9 mouse cellular contexts compared by ENCODE assay signal in the genomic region with DNA sequence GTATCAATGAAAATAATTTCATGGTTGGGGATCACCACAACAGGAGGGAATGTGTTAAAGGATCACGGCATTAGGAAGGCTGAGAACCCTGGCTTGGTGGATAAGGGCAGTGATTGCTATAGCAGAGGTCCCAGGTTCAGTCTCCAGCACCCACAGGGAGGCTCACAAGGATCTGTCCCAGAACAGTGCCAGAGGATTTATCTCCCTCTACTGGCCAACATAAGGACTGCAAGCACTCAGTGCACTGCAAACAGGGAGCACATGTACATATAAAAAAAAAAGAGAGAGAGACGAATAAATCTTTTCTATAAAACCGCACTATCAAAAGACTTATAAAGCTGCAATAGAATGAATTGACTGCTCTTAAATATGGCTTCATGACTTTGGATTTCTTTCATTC. TPM values are rescaled to one million over a fixed set of nuclear protein-coding genes. Genes with fewer than 3 reads are reported as not detected.
DNase-seq lines count a peak whose midpoint lies in the region; ATAC-seq and TF ChIP-seq lines count a peak whose summit lies in the region.
"Had no signal": no experiment of that assay in that cellular context is flagged by ENCODE, and none has a peak within 500 bp of the region (broad histone marks: within the 10 kb centered on the region; RNA-seq: fewer than 3 reads in every experiment).

No protein-coding gene starts in this region.

- no peaks in the 10 kb centered on the region for H3K27me3 ChIP-seq in kidney, adult 2 months (replicated peaks; ENCODE audit: control insufficient read depth, insufficient read depth, low read length)
- H3K27me3 ChIP-seq in kidney, embryonic 16.5 days (ENCODE audit: insufficient read depth, low read length): no peaks in the 10 kb centered on the region
- no peaks in the 10 kb centered on the region for H3K27me3 ChIP-seq in forebrain, embryonic 16.5 days (replicated peaks; ENCODE audit: control insufficient read depth, insufficient read depth, low read length)

- peak; percentile 35 for DNase-seq in kidney, adult 2 months
- DNase-seq in thymus, postnatal 14 days: peak; percentile 5
- DNase-seq in thymus, postnatal 25 days: no peak
- no peak for DNase-seq in yolk sac, embryonic 10.5 days (ENCODE audit: low spot score)
- DNase-seq: heart, postnatal 10 days had no signal

- no peak for ATAC-seq in kidney, embryonic 16.5 days (ENCODE audit: low FRiP score, low TSS enrichment)
- ATAC-seq in common myeloid progenitor, adult 5-6 weeks (replicated peaks; ENCODE audit: low read depth, poor library complexity, severe bottlenecking): peak; percentile 63; the same call in 1 of the 2 replicates
- no peak for ATAC-seq in forebrain, embryonic 16.5 days

- no peaks in the 10 kb centered on the region for H3K9me3 ChIP-seq in kidney, embryonic 16.5 days (ENCODE audit: low read length)
- no peaks in the 10 kb centered on the region for H3K9me3 ChIP-seq in forebrain, embryonic 16.5 days (ENCODE audit: control insufficient read depth, low read length)

- no peak for TF ChIP-seq POLR2A in kidney, adult 2 months (IDR thresholded peaks at IDR 0.05; ENCODE audit: low read depth, low read length)

- no peaks in the 10 kb centered on the region for H3K4me1 ChIP-seq in kidney, adult 2 months (ENCODE audit: control insufficient read depth, insufficient read depth, low read length)
- no peaks in the 10 kb centered on the region for H3K4me1 ChIP-seq in kidney, embryonic 16.5 days (ENCODE audit: insufficient read depth, low read length)
- no peaks in the 10 kb centered on the region; the same call in 1 of the 2 replicates for H3K4me1 ChIP-seq in forebrain, embryonic 16.5 days (replicated peaks; ENCODE audit: control insufficient read depth, insufficient read depth, low read length)

- no peak overlapping the region for H3K4me3 ChIP-seq in kidney, adult 2 months (ENCODE audit: insufficient read depth, low read depth, low read length)
- H3K4me3 ChIP-seq in kidney, embryonic 16.5 days (ENCODE audit: low read length): no peak overlapping the region
- no peak overlapping the region for H3K4me3 ChIP-seq in forebrain, embryonic 16.5 days (replicated peaks; ENCODE audit: low read length)

- no peak overlapping the region for H3K27ac ChIP-seq in kidney, adult 2 months (ENCODE audit: insufficient read depth, low read depth, low read length)
- H3K27ac ChIP-seq in kidney, embryonic 16.5 days (ENCODE audit: low read length): no peak overlapping the region
- no peak overlapping the region for H3K27ac ChIP-seq in forebrain, embryonic 16.5 days (ENCODE audit: low read length)
- H3K27ac ChIP-seq: macrophage had no signal

- TF ChIP-seq CTCF in kidney, adult 2 months (conservative IDR thresholded peaks at IDR 0.05; ENCODE audit: insufficient read depth, insufficient read length, low read depth, low read length): peak; percentile 33

- no peaks in the 10 kb centered on the region for H3K36me3 ChIP-seq in kidney, adult 2 months (ENCODE audit: control insufficient read depth, insufficient read depth, low read length)
- H3K36me3 ChIP-seq in kidney, embryonic 16.5 days (ENCODE audit: insufficient read depth, low read length): no peaks in the 10 kb centered on the region
- no peaks in the 10 kb centered on the region for H3K36me3 ChIP-seq in forebrain, embryonic 16.5 days (ENCODE audit: control insufficient read depth, insufficient read depth)

- no peak overlapping the region for H3K4me2 ChIP-seq in kidney, embryonic 16.5 days (replicated peaks; ENCODE audit: low read depth, low read length)
- H3K4me2 ChIP-seq in forebrain, embryonic 16.5 days (ENCODE audit: low read length): no peak overlapping the region

- H3K9ac ChIP-seq in kidney, embryonic 16.5 days (replicated peaks; ENCODE audit: low read length): no peak overlapping the region
- H3K9ac ChIP-seq in forebrain, embryonic 16.5 days (replicated peaks; ENCODE audit: low read depth, low read length): no peak overlapping the region

- WGBS in kidney, adult 2 months: 81% methylated on average over 3 of the region's 3 CpGs
- 89% methylated on average over 3 of the region's 3 CpGs for WGBS in kidney, embryonic 16.5 days
- WGBS in forebrain, embryonic 16.5 days: 86% methylated on average over 3 of the region's 3 CpGs

RNA-seq across cellular contexts. Expression of a gene that starts 43.9 kb away (rescaled TPM):
- 9.4 and 10.8 TPM in 2 replicates for polyA plus RNA-seq in kidney, adult 2 months (2012; rRNA removed)
- 2.2 TPM in 2 replicates for polyA plus RNA-seq in kidney, embryonic 16.5 days (2015; fragmentation: Nextera tagmentation; extraction: Ambion mirVana)
- not detected in 2 replicates for total RNA-seq in common myeloid progenitor, adult 5-6 weeks (2017)
- polyA plus RNA-seq in forebrain, embryonic 16.5 days (2015; fragmentation: Nextera tagmentation; extraction: Ambion mirVana): 0.16 and 0.18 TPM in 2 replicates
- polyA plus RNA-seq: macrophage had no signal

Comparison
In these comparisons a context has a peak if more than half of its experiments do, and no peak if none do; other contexts are left out.
1. DNase-seq: peak in kidney, adult 2 months (single experiment) and thymus, postnatal 14 days (single experiment); none in thymus, postnatal 25 days (single experiment) and yolk sac, embryonic 10.5 days (single experiment).